Mouse (Mus musculus): ENCODE data around the gene Fam168b. TPM values are rescaled to one million over a fixed set of nuclear protein-coding genes. Genes with fewer than 3 reads are reported as not detected.

Gene Fam168b
- polyA plus RNA-seq, 1 experiment: 349 TPM

- no peak for TF ChIP-seq GATA1 (IDR thresholded peaks at IDR 0.05; ENCODE audit: low read length)
Observed at GRCm38 (mm10) chr1:34859761-34860160, 16.9 kb upstream of the Fam168b start.

DNA sequence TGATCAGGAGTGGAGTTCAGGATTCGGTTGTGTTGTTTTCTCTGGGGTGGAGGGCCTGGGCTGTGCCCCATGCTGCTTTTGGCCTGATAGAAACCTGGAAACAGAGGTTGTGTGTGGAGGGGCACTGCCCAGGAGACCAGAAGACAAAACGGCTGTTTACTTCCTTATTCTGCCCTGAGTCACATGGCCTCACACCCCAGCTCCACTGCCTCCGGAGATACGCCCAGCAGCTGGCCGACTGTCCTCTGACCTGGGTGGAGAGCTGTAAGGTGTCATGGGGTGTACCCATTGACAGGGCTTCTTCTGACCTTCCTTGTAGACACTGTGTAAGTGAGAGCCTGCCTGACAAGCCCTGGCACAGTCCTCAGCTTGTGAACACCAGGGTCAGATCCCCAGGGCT, 15.8 kb upstream of the Fam168b start:
- TF ChIP-seq GATA1 (IDR thresholded peaks at IDR 0.05; ENCODE audit: low read length): no peak

DNA sequence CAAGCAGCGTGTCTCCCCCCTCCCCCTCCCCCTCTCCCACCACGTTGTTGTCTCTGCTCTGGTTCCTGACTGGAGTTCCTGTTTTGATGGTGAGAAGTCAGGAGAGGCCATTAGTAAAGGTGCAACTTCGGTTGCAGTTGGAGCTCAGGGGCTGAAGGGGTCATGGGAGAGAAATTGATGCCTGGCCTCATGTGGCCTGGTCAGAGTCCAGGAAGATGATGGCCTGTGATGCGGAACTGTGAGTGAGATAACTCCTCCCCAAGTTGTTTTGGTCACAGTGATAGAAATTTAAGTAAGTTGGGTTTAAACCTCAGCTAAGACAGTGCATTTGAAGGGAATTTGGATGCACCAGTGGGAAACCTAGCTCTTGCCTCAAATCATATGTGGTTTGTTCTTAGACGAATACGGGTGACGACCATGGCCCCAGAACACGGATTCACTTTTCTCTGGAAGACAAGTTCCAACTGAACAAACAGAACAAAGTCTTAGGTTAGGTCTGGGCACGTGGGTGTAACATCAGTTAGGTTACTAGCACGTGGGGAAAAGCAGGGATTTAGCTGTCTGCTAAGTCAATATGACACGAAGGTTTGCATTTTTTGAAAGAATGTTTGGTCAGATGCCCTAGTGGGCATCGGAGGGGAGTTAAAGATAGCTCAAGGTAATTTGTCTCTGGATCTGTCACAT, 12.3 kb upstream of the Fam168b start:
- TF ChIP-seq GATA1 (IDR thresholded peaks at IDR 0.05; ENCODE audit: low read length): no peak

DNA sequence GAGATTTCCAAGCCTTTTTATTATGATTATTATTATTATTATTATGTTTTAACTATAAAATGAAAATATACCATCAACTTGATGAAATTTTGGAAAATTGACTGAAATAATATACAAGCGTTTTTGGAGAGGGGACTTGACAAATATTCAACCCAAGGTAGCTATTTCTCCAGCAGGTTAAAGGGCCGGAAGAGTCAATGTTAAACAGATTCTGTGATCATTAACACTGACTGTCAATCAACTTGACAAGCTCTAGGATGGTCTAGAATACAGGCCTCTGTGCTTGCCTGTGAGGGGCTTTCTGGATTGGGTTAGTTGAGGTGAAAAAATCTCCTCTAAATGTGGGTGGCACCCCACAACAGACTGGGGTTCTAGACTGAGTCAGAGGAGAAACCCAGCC, 10.9 kb upstream of the Fam168b start:
- no peak for TF ChIP-seq GATA1 (IDR thresholded peaks at IDR 0.05; ENCODE audit: low read length)

DNA sequence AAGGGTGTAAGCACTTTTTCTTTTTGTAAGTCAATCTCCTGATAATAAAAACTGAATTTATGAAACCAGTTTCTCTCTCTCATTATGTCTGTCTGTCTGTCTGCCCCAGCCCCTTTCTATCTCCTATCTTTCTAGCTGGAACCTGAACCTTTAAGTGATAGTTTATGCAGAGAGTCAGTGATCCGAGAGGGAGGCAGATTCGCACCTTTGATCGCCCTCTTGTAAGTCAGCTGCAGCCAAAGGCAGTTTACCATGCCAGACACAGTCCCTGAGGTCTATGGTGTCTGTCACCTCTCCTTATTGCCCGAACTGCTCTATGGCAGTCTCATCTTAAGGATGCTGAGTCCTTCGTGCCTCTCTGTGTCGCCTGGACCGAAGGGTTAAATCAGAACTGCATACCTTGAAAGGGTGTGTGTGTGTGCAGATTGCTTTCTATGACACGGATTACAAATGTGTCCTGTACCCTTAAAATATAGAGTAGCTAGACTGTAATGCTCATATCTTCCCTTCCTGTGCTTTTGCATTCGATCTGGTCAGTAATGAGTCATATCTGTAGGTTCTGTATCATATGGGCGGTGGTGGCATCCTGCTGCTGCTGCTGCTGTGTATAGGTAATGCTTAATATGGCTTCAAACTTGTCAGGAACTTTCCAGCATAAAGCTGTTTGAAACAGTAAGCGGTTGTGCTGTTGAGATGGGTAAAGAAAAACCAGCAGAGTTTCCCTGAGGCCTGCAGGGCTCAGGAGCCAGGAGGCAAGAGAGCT, 9.4 kb upstream of the Fam168b start:
- TF ChIP-seq GATA1 (IDR thresholded peaks at IDR 0.05; ENCODE audit: low read length): no peak

DNA sequence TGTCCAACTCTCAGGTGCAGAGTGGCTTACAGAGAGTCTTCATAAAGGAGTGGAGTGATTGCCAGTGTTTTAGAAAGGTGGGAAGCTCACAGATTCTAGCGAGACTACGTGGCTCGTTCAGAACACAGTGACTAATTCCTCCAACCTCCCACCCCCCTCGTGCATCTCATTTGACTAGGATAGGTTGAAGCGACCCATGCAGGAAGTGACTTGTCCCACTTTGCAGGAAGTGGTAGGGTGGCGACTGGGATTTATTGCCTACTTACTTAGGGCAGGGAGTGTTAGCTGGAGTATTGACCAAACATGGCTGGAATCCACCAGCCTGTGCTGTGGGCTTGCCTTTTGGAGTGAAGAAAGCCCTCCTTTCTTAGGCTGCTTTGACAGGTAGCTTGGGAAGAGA, 8.7 kb upstream of the Fam168b start:
- no peak for TF ChIP-seq GATA1 (IDR thresholded peaks at IDR 0.05; ENCODE audit: low read length)

DNA sequence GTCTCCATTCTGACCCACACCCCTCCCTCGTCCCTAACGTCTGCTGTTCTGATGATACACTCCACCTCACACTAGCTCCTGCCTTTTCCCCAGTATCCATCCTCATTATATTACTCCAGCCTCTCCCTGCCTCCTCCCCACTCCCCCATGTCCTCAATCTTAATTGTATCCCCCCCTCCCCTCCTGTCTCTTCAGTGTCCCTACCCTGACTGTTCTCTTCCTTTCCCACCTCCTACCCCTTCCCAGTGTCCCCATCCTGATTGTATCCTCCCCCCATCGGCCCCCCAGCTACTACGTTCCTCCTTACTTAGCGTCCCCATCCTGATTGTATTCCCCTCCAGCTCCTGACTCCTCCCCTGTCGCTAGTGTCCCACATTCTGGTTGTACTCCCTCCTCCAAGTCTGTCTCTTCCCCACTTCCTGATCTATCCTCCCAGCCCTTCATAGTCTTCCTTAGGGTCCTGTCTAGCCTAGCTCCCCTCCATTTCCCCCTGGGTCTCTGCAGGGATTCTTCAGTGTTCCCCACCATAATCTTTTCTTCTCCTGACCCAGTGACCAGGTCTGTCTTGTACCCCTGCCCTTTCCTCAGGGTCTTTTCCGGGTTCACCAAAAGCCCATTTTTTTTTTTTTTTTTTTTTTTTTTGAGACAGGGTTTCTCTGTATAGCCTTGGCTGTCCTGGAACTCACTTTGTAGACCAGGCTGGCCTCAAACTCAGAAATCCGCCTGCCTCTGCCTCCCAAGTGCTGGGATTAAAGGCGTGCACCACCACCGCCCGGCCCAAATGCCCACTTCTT, 7.7 kb upstream of the Fam168b start:
- no peak for TF ChIP-seq GATA1 (IDR thresholded peaks at IDR 0.05; ENCODE audit: low read length)

DNA sequence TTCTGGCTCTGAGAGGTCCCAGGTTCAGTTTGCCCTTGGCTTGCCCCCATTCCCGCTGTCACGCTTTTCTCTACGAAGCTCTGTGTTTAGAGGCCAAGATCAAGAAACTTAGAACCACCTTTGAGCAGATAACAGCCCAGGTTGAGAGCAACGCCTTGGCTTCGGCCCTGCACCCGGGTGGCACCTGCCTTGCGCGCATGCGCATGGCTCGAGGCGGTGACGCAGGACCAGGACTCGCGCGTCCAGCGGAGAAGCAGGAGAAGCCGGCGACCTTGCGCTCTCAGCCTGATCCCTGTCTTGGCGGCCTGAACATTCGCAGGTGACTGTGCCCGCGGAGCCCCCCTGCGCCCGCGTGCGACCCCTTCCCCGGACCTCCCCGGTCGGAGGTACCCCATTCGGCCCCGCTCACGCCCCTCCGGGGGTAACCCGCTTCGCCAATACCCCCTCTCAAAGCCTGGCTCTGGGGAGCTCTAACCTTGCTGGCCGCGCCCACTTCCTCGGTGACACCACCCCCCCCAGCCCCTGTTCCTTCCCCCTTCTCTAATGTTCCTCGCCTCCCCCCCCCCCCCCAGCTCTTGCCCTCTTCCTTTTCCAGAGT, 7.0 kb upstream of the Fam168b start, which contains the start of gene Plekhb2:
TSS of gene Plekhb2 (plus strand) at position 232 of the 598 bp plus-strand sequence.
- no peak for TF ChIP-seq GATA1 (IDR thresholded peaks at IDR 0.05; ENCODE audit: low read length)

- no peak for TF ChIP-seq GATA1 (IDR thresholded peaks at IDR 0.05; ENCODE audit: low read length)
Observed at GRCm38 (mm10) chr1:34847070-34847469, 4.2 kb upstream of the Fam168b start.

DNA sequence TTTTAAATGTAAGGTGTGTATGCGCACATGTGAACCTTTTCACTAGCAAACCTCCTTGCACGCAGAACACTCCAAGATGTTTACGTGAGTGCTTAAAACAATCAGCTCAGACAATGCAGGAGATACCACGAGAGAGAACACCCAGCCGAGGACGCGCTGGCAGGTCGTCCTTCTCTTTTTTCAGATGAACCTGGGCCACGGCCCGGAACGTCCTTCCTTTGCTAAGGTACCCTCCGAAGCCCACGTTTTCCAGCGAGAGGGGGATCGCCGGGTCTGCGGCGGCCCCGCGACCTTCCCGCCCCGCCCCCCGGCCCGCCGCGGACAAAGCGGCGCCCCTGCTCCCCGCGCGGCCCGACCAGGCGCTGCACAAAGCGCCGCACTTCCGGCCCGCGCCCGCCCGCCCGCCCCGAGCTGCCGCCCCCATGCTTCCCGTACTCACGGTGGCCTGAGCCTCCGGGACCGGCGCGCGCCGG, 440 bp downstream of the Fam168b start:
- no peak for TF ChIP-seq GATA1 (IDR thresholded peaks at IDR 0.05; ENCODE audit: low read length)

DNA sequence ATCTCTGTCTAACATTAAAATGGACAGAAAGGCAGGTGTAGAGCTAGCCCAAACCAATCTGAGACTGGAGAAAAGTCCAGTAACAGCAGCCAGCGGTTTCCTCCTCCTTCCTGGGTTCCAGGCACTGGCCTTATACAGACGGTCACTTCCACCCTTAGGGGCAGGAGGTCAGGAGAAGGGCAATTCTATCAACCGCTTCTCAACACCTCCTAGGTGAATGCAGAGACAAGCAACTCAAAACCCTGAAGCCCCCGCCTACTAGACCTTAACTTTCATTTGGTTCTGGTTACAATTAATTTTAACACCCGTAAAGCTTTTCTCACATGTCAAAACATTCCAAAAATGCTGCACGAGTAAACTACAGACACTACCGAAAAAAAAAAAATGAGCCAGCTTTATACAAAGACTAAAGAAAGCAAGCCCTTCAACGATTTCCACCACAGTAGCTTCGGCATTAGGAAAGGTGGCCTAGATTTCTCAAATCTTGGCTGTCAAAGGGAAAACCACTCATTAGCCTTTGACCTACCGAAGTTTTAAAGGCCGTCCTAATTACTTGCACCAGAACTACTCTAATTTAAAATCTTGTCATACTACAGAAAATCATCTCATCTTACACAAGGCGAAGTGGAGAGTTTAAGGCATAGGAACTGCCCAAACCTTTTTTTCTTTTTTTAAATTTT, 1.0 kb downstream of the Fam168b start:
- TF ChIP-seq GATA1 (IDR thresholded peaks at IDR 0.05; ENCODE audit: low read length): no peak

DNA sequence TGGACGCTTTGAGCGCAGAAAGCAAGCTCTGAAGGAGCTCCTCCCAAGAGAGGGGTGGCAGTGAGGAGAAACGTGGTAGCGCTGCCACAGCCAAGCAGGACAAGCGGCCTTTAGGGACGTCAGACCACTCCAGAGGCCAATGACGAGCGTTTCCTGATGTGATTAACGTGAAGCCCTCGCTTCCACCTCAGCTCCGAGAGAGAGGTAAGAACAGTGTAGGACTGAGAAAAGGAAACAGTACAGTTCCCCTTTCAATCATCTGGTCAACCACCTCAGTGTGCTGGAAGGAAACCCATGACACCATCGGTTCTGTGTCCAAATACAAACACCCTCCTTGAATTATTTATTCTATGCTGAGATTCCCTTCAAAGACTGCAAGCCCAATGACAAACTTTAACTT, 3.6 kb downstream of the Fam168b start:
- TF ChIP-seq GATA1 (IDR thresholded peaks at IDR 0.05; ENCODE audit: low read length): no peak

- TF ChIP-seq GATA1 (IDR thresholded peaks at IDR 0.05; ENCODE audit: low read length): no peak
Observed at GRCm38 (mm10) chr1:34837951-34838689, 4.7 kb downstream of the Fam168b start.

GRCm38 (mm10) chr1:34834904-34835303, 8.0 kb downstream of the Fam168b start:
- no peak for TF ChIP-seq GATA1 (IDR thresholded peaks at IDR 0.05; ENCODE audit: low read length)

Measured in G1E-ER4 (cell line).